Mouse (Mus musculus): ENCODE results near the gene Immp2l. TPM values are rescaled to one million over a fixed set of nuclear protein-coding genes. Genes with fewer than 3 reads are reported as not detected.

Immp2l gene
- polyA plus RNA-seq (2012), result 0.38 and 0.96 TPM in 2 replicates

GRCm38 (mm10) chr12:41023511-41024421 lies at the start of gene Immp2l:
Immp2l (plus strand) TSS chr12:41024090.

GRCm38 (mm10) chr12:41486331-41486730 lies 462.4 kb downstream of the Immp2l start, which contains the start of gene Lrrn3:
Lrrn3 (minus strand) TSS chr12:41486431.

All from megakaryocyte-erythroid progenitor cell, adult 5 weeks (primary cell).